Mouse (Mus musculus) myocyte (in vitro differentiated cells): Measurements from ENCODE around the gene Dhh.

ENCODE experiments used
- POLR2A ChIP-seq: IDR thresholded peaks from one replicate; pipeline ENCODE4 v1.6.1; 2011; ENCODE audit warnings: low read depth, mild to moderate bottlenecking, control low read depth, moderate library complexity; ENCODE audit not compliant: insufficient read length
- REST ChIP-seq: IDR thresholded peaks from one replicate; pipeline ENCODE4 v1.6.1; 2011; ENCODE audit warnings: mild to moderate bottlenecking, control low read depth, moderate library complexity; ENCODE audit not compliant: insufficient read depth, insufficient read length

DNA sequence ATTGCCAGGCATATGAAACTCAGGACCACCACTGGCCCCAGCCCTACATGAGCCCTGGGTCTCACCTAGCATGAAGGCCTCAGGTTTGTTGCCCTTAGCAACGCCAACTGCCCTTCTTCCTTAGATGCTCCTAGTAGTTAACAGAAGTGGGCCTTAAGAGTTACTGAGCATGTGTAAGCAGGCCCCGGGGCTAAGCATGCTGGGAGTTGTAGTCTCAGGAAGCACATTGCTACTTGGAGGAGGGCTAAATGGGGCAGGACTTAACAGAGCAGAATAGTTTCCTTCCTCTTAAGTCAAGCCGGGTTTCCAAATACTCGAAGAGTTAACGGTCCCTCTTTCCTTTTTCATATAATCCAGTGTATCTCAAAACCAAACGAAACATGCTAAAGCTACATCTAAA is 31.0 kb downstream of the Dhh start:
- TF ChIP-seq REST (no peak), POLR2A (no peak)
